Mouse (Mus musculus) small intestine, adult 2 months (tissue): ENCODE results near the gene Strip2.

Source experiments
- CTCF ChIP-seq: fragments of 200-500 bp; IDR thresholded peaks from 2 replicates; pipeline ENCODE4 v1.5.1; 2012; ENCODE audit warnings: low read depth, mild to moderate bottlenecking, control low read depth, inconsistent platforms, low read length, moderate library complexity, mixed read lengths; ENCODE audit not compliant: insufficient replicate concordance, insufficient read length; ENCODE audit errors: extremely low read depth
- POLR2A ChIP-seq: fragments of 200-500 bp; IDR thresholded peaks from 2 replicates; pipeline ENCODE4 v1.6.1; 2012; ENCODE audit warnings: low read depth, mild to moderate bottlenecking, control low read depth, inconsistent platforms, low read length, moderate library complexity

DNA sequence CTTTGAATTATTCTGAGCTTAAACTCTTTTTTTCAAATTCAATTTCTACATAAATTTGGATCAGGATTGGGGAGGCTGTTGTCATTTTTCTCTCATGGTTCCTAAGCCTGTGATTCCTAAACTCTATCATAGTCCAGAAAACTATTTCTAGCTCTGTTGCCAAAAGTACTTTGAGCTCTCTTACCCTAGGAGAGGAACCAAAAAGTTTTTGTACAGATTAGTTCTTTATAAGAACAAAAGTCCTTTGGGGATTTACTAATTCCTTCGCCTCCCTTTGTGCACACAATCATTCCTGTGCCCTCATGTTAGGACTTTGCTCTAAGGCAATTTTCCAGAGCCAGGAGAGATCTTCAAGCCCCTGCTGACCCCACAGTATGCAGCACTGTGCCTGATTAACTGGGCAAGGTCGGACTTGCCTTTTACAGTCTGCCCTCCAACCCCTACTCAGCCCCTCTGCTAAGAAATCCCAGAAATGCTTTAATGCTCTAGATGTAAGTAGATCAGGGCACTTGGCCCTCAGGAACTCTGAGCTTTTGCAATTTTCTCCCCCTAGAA is 48.4 kb upstream of the Strip2 start:
- TF ChIP-seq POLR2A (no peak), CTCF (no peak)
